Mouse (Mus musculus) brain, embryonic 14.5 days (tissue): ENCODE results near the gene Il17ra.

Source experiments
- CTCF ChIP-seq: fragments of 200-500 bp; IDR thresholded peaks from 2 replicates; pipeline ENCODE4 v1.5.1; 2012; ENCODE audit warnings: inconsistent platforms, mild to moderate bottlenecking, moderate library complexity, borderline replicate concordance; ENCODE audit not compliant: insufficient read depth, insufficient read length; ENCODE audit errors: extremely low read depth
- POLR2A ChIP-seq: fragments of 200-500 bp; IDR thresholded peaks from 2 replicates; pipeline ENCODE4 v1.6.1; 2012; ENCODE audit warnings: mild to moderate bottlenecking, inconsistent platforms, borderline replicate concordance; ENCODE audit not compliant: poor library complexity, insufficient read depth, insufficient read length, severe bottlenecking; ENCODE audit errors: extremely low read depth

DNA sequence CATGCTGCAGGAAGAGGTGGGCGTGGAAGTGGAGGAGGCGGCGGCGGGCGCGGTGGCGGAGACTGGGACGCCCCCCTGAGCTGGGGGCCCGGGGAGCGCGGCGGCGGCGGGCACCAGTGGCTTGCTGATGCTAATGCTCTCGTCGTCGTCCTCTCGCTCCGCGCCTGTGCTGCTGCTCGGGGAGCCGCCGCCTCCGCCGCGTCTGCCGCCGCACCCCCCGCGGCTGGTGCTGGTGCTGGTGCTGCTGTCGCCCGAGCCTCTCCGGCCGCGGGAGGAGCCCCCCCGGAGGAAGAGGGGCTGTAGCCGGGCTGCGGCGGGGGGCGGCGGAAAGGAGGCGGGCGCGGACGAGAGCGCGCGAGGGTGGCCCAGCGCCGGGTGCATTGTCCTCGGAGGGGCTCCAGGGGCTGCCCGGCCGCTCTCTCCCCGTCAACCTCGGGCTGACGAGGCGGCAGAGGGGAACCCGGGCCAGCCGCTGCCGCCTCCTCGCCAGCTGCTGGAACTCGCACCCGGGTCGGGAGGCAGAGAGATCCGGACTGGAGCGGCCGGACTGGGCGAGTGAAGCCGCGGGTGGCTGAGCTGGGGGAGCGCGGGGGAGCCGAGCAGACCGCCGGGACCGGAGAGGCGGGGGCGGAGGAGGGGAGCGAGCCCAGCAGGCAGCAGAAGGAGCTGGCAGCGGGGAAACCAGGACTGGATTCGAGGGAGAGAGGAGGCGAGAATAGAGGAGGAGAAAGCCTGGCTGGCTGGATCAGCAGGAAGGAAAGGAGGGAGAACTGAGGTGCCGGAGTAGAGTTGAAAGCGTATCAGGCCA, 30.5 kb downstream of the Il17ra start, which contains the start of gene Tmem121b:
- TF ChIP-seq POLR2A (peak; percentile 39), CTCF (no peak)
